Mouse (Mus musculus) midbrain, postnatal 0 days (tissue): ENCODE results near the gene Actn4. TPM values are rescaled to one million over a fixed set of nuclear protein-coding genes. Genes with fewer than 3 reads are reported as not detected.

Experiments
- ATAC-seq: fragments of 200-750 bp; cut with Nextera tagmentation; 2 replicates; pipeline ENCODE4 v1.8.0; 2017; ENCODE audit warnings: moderate number of reproducible peaks, mild to moderate bottlenecking, moderate TSS enrichment, moderate library complexity; ENCODE audit not compliant: low FRiP score
- DNase-seq: peaks from one replicate; pipeline ENCODE4 v3.0.0-alpha.2; 2015; ENCODE audit warnings: low spot score
- H3K27ac ChIP-seq: fragments of 300-500 bp; sonication (generic); 2 replicates; pipeline ENCODE4 v1.5.1; 2014; ENCODE audit warnings: low read depth, mild to moderate bottlenecking, low read length, mixed read lengths
- H3K27me3 ChIP-seq: fragments of 300-500 bp; sonication (generic); 2 replicates; pipeline ENCODE4 v1.6.1; 2014; ENCODE audit warnings: low read length, control low read depth, mixed read lengths; ENCODE audit not compliant: insufficient read depth
- H3K36me3 ChIP-seq: fragments of 300-500 bp; sonication (generic); 2 replicates; pipeline ENCODE4 v1.6.1; 2014; ENCODE audit warnings: low read length, control low read depth, mixed read lengths; ENCODE audit not compliant: insufficient read depth
- H3K4me1 ChIP-seq: fragments of 300-500 bp; sonication (generic); 2 replicates; pipeline ENCODE4 v1.6.1; 2014; ENCODE audit warnings: mild to moderate bottlenecking, control low read depth, antibody characterized with exemption, low read length, mixed read lengths; ENCODE audit not compliant: insufficient read depth
- H3K4me2 ChIP-seq: fragments of 300-500 bp; sonication (generic); 2 replicates; pipeline ENCODE4 v1.6.1; 2014; ENCODE audit warnings: low read depth, mild to moderate bottlenecking, low read length, mixed read lengths; ENCODE audit not compliant: poor library complexity, severe bottlenecking
- H3K4me3 ChIP-seq: fragments of 300-500 bp; sonication (generic); 2 replicates; pipeline ENCODE4 v1.5.1; 2014; ENCODE audit warnings: low read depth, mild to moderate bottlenecking, low read length, moderate library complexity
- H3K9ac ChIP-seq: fragments of 300-500 bp; sonication (generic); replicated peaks from 2 replicates; pipeline ENCODE4 v1.6.1; 2014; ENCODE audit warnings: mild to moderate bottlenecking, low read length, moderate library complexity, mixed read lengths; ENCODE audit not compliant: poor library complexity, severe bottlenecking
- H3K9me3 ChIP-seq: fragments of 300-500 bp; sonication (generic); 2 replicates; pipeline ENCODE4 v1.6.1; 2016; ENCODE audit warnings: low read length, control low read depth
- CTCF ChIP-seq: IDR thresholded peaks from 2 replicates; pipeline ENCODE4 v1.5.1; 2016; ENCODE audit warnings: antibody characterized with exemption, mild to moderate bottlenecking
- WGBS: fragments of 180-500 bp; shearing (Covaris S2); extraction: QIAGEN DNeasy Blood & Tissue Kit; methylation state at CpG from one replicate; pipeline ENCODE4 v1.1.7; 2014; 5-methylcytosine and 5-hydroxymethylcytosine counted together
- polyA plus RNA-seq: library from polyadenylated mRNA; unstranded; fragments of >200 nt; fragmentation: Nextera tagmentation; extraction: Ambion mirVana; gene quantifications from 2 replicates; pipeline ENCODE4 v1.2.1, GENCODE M21; 2015
- total RNA-seq: library from RNA; depleted of rRNA; stranded (reverse); fragments of >200 nt; gene quantifications from 2 replicates; pipeline ENCODE4 v1.2.3, GENCODE M21; 2014

Actn4 gene
- total and polyA plus RNA-seq, 2 experiments from 2014 or later = 74.7 to 101 TPM

- no peak for ATAC-seq
- no peak for TF ChIP-seq CTCF
- Histone ChIP-seq H3K9ac (no peak overlapping the region), H3K4me3 (no peak overlapping the region), H3K4me1 (peaks cover 7% of the 10 kb centered on the region), H3K9me3 (no peaks in the 10 kb centered on the region), H3K27ac (no peak overlapping the region), H3K36me3 (no peaks in the 10 kb centered on the region), H3K27me3 (no peaks in the 10 kb centered on the region), H3K4me2 (no peak overlapping the region)
- no peak for DNase-seq
- WGBS = 69% methylated on average over 4 of the region's 4 CpGs
Measured at GRCm38 (mm10) chr7:28954773-28955172, 7.4 kb downstream of the Actn4 start.

DNA sequence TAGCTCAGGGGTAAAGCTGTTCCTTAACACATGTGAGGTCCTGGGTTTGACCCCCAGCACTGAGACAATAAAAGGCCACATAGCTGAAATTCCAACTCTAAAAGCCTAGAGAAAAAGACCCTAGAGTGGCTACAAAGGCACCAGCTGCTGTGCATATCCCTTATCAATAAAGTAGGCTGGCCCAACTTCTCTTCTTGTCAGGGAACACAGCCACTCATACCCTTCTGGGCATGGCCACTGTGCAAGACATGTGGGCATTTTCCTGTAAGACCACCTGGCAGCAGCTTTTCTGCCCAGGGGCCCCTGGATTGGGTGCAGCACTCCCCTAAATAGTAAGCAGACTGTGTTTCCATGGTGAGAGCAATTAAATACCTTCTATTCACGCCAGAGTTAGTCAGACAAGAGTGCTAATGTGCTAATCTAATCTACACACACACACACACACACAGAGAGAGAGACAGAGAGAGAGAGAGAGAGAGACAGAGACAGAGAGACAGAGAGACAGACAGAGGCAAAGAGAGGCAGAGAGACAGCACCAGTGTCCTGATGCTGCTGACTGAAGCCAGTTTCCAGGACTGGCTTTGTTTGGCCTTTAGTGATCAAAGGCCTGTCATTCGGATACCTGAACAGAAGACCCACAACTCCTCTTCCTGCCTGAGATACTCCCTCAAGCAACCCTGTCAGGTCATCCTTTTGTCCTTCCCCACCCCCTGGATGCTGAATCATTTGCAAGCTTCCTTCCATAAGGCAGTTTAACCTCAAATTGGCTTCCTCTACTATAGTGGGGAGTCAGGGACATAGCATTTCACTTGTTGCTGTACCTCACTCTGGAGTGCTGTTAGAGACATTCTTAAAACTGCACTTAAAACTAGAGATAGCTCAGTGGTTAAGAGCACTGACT, 8.4 kb downstream of the Actn4 start:
- no peaks in the 10 kb centered on the region for H3K36me3 ChIP-seq
- TF ChIP-seq CTCF = no peak
- H3K27ac ChIP-seq = no peak overlapping the region
- 3% methylated on average over 2 of the region's 2 CpGs for WGBS
- no peaks in the 10 kb centered on the region for H3K9me3 ChIP-seq
- no peak overlapping the region for H3K4me3 ChIP-seq
- H3K9ac ChIP-seq = no peak overlapping the region
- no peaks in the 10 kb centered on the region for H3K4me1 ChIP-seq
- no peak overlapping the region for H3K4me2 ChIP-seq
- no peaks in the 10 kb centered on the region for H3K27me3 ChIP-seq
- DNase-seq = no peak
- no peak for ATAC-seq

- H3K27ac ChIP-seq = no peak overlapping the region
- H3K4me2 ChIP-seq = no peak overlapping the region
- ATAC-seq = no peak
- DNase-seq = peak; percentile 22
- TF ChIP-seq CTCF = no peak
- no peaks in the 10 kb centered on the region for H3K36me3 ChIP-seq
- H3K4me1 ChIP-seq = no peaks in the 10 kb centered on the region
- no peak overlapping the region for H3K4me3 ChIP-seq
- 27% methylated on average over 3 of the region's 3 CpGs for WGBS
- no peaks in the 10 kb centered on the region for H3K27me3 ChIP-seq
- H3K9ac ChIP-seq = no peak overlapping the region
- H3K9me3 ChIP-seq = no peaks in the 10 kb centered on the region
Measured at GRCm38 (mm10) chr7:28952786-28953185, 9.4 kb downstream of the Actn4 start.

GRCm38 (mm10) chr7:28951764-28952163, 10.4 kb downstream of the Actn4 start:
- WGBS = 79% methylated on average over 2 of the region's 2 CpGs
- no peak for ATAC-seq

DNA sequence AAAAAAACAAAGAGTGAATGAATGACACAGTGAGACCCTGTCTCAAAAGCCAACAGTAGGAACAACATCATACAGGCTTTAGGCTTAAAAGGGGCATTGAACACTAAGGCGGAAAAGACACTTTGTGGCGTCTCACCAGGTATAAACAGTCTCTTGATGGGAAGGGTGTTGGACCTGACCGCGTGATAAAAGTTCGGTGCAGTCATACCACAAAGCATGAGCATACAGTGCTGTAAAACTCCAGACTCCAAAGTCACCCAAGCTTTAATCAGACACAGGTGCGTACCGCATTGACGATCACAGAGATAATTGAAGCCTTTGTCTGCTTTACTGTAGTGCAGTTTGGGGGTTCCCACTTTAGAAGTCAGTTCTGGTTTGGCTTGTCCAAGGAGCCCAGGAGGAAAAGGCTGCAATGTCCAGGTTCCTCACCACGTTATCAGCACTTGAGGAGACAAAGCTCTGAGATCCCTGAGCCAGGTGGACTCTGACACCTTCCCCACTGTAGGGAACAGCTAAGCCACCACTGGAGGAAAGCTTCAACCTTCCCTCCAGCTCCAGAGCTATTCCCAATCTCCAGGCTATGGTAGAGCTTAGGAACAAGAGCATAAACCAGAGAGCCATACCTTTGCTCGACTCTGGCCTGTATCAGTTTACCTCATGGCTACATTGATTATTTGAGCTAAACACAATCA, 11.6 kb downstream of the Actn4 start:
- ATAC-seq (no peak), DNase-seq (no peak)
- H3K9ac ChIP-seq = no peak overlapping the region
- H3K27me3 ChIP-seq = no peaks in the 10 kb centered on the region
- TF ChIP-seq CTCF = no peak
- H3K4me3 ChIP-seq = no peak overlapping the region
- no peaks in the 10 kb centered on the region for H3K36me3 ChIP-seq
- H3K4me1 ChIP-seq = no peaks in the 10 kb centered on the region
- H3K9me3 ChIP-seq = no peaks in the 10 kb centered on the region
- WGBS = 94% methylated on average over 10 of the region's 10 CpGs
- H3K4me2 ChIP-seq = no peak overlapping the region
- H3K27ac ChIP-seq = no peak overlapping the region

More at GRCm38 (mm10) chr7:28951764-28952163, 10.4 kb downstream of the Actn4 start:
- Histone ChIP-seq H3K27me3 (no peaks in the 10 kb centered on the region), H3K27ac (no peak overlapping the region), H3K9me3 (no peaks in the 10 kb centered on the region), H3K9ac (no peak overlapping the region), H3K4me2 (no peak overlapping the region), H3K36me3 (no peaks in the 10 kb centered on the region), H3K4me1 (no peaks in the 10 kb centered on the region), H3K4me3 (no peak overlapping the region)
- no peak for DNase-seq
- no peak for TF ChIP-seq CTCF

DNA sequence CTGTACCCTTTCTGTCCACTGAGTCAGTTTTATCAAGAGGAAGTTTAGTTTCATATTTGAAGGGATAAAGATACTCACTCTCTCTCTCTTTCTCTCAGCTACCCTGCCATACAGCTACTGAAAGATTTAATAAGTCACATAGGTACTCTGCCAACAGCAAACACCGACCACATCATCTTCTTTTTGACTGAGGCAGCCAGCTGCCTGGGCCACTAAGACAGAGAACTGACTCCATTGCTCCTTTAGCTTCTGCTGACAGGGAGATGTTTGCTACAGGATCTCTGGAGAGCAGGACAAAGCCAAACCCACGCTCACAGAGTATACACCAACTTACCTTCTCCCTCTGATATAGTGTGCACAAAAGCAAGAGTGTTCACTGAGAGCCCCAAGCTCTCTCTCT, 12.8 kb downstream of the Actn4 start:
- DNase-seq (no peak), ATAC-seq (no peak)
- no peaks in the 10 kb centered on the region for H3K4me1 ChIP-seq
- H3K4me2 ChIP-seq = no peak overlapping the region
- no peak overlapping the region for H3K4me3 ChIP-seq
- H3K27me3 ChIP-seq = no peaks in the 10 kb centered on the region
- no peak overlapping the region for H3K9ac ChIP-seq
- 88% methylated on average over 2 of the region's 2 CpGs for WGBS
- no peaks in the 10 kb centered on the region for H3K36me3 ChIP-seq
- H3K27ac ChIP-seq = no peak overlapping the region
- no peak for TF ChIP-seq CTCF
- no peaks in the 10 kb centered on the region for H3K9me3 ChIP-seq
